Mouse (Mus musculus) liver, embryonic 16.5 days (tissue): ENCODE measurements around the gene Rab33b. TPM values are rescaled to one million over a fixed set of nuclear protein-coding genes. Genes with fewer than 3 reads are reported as not detected.

Experiments used
- ATAC-seq: fragments of 200-750 bp; cut with Nextera tagmentation; 2 replicates; pipeline ENCODE4 v1.8.0; 2017; ENCODE audit warnings: low read depth, mild to moderate bottlenecking, moderate number of reproducible peaks, moderate library complexity
- H3K27ac ChIP-seq: fragments of 300-500 bp; sonication (generic); 2 replicates; pipeline ENCODE4 v1.5.1; 2014; ENCODE audit warnings: mild to moderate bottlenecking, low read length
- H3K27me3 ChIP-seq: fragments of 300-500 bp; sonication (generic); 2 replicates; pipeline ENCODE4 v1.6.1; 2014; ENCODE audit warnings: low read depth, low read length, mixed read lengths; ENCODE audit not compliant: control insufficient read depth, insufficient read depth
- H3K36me3 ChIP-seq: fragments of 300-500 bp; sonication (generic); 2 replicates; pipeline ENCODE4 v1.6.1; 2014; ENCODE audit warnings: mild to moderate bottlenecking; ENCODE audit not compliant: control insufficient read depth, insufficient read depth
- H3K4me1 ChIP-seq: fragments of 300-500 bp; sonication (generic); 2 replicates; pipeline ENCODE4 v1.6.1; 2014; ENCODE audit warnings: low read depth, low read length, mixed read lengths; ENCODE audit not compliant: control insufficient read depth
- H3K4me2 ChIP-seq: fragments of 300-500 bp; sonication (generic); 2 replicates; pipeline ENCODE4 v1.6.1; 2014; ENCODE audit warnings: low read depth, low read length, mixed read lengths
- H3K4me3 ChIP-seq: fragments of 300-500 bp; sonication (generic); 2 replicates; pipeline ENCODE4 v1.5.1; 2014; ENCODE audit warnings: low read depth, mild to moderate bottlenecking, low read length
- H3K9ac ChIP-seq: fragments of 300-500 bp; sonication (generic); 2 replicates; pipeline ENCODE4 v1.6.1; 2014; ENCODE audit warnings: low read depth, low read length
- H3K9me3 ChIP-seq: fragments of 300-500 bp; sonication (generic); replicated peaks from 2 replicates; pipeline ENCODE4 v1.6.1; 2016; ENCODE audit warnings: low read length; ENCODE audit not compliant: control insufficient read depth
- WGBS: fragments of 180-500 bp; shearing (Covaris S2); extraction: QIAGEN DNeasy Blood & Tissue Kit; methylation state at CpG from one replicate; pipeline ENCODE4 v1.1.7; 2014; ENCODE audit not compliant: insufficient replicate concordance; 5-methylcytosine and 5-hydroxymethylcytosine counted together
- polyA plus RNA-seq: library from polyadenylated mRNA; unstranded; fragments of >200 nt; fragmentation: Nextera tagmentation; extraction: Ambion mirVana; gene quantifications from 2 replicates; pipeline ENCODE4 v1.2.1, GENCODE M21; 2015

The Rab33b gene
- polyA plus RNA-seq, 1 experiment from 2014 or later = 4.6 TPM

GRCm38 (mm10) chr3:51499876-51500275 is 16.2 kb downstream of the Rab33b start:
- H3K4me1 ChIP-seq = no peaks in the 10 kb centered on the region
- WGBS = 65% methylated on average over 4 of the region's 4 CpGs
- H3K4me2 ChIP-seq = no peak overlapping the region
- H3K27me3 ChIP-seq = no peaks in the 10 kb centered on the region
- H3K9ac ChIP-seq = no peak overlapping the region
- no peaks in the 10 kb centered on the region for H3K9me3 ChIP-seq
- H3K27ac ChIP-seq = no peak overlapping the region
- ATAC-seq = no peak
- no peak overlapping the region for H3K4me3 ChIP-seq
- H3K36me3 ChIP-seq = no peaks in the 10 kb centered on the region

DNA sequence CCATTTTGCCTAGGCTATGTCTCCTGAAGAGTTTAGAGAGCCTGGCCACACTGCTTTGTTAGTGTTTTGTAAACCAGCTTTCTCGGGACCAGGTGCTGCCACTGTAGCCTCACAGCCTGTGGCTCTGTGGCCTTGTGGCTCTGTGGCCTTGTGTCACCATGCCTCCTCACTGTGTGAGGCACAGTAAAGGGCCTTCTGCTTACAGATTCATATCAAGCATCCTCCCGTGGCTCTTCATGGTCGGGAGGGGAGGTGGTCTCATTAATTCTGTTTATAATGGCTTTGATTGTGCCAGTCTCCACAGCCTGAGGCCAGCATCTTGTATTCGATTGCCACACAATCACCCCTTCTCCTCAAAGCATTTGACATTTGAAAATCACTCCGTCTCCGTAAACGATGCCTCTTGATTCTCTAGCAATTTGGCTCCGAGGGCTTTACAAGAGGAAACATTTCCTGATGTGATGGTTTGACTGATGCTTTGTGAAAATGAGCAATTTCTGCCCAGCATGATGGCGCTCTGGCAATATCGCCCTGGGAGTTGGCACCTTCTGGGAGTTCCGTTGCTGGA is 20.7 kb downstream of the Rab33b start:
- Histone ChIP-seq H3K9ac (no peak overlapping the region), H3K9me3 (no peaks in the 10 kb centered on the region), H3K27me3 (no peaks in the 10 kb centered on the region), H3K36me3 (no peaks in the 10 kb centered on the region), H3K4me2 (no peak overlapping the region), H3K27ac (no peak overlapping the region), H3K4me3 (no peak overlapping the region), H3K4me1 (no peaks in the 10 kb centered on the region)
- 65% methylated on average over 11 of the region's 11 CpGs for WGBS
- ATAC-seq = no peak

GRCm38 (mm10) chr3:51505465-51505864 is 21.7 kb downstream of the Rab33b start:
- H3K27me3 ChIP-seq = no peaks in the 10 kb centered on the region
- H3K4me1 ChIP-seq = no peaks in the 10 kb centered on the region
- no peak for ATAC-seq
- no peak overlapping the region for H3K9ac ChIP-seq
- no peak overlapping the region for H3K4me3 ChIP-seq
- no peak overlapping the region for H3K4me2 ChIP-seq
- no peaks in the 10 kb centered on the region for H3K9me3 ChIP-seq
- H3K27ac ChIP-seq = no peak overlapping the region
- 68% methylated on average over 19 of the region's 19 CpGs for WGBS
- no peaks in the 10 kb centered on the region for H3K36me3 ChIP-seq

DNA sequence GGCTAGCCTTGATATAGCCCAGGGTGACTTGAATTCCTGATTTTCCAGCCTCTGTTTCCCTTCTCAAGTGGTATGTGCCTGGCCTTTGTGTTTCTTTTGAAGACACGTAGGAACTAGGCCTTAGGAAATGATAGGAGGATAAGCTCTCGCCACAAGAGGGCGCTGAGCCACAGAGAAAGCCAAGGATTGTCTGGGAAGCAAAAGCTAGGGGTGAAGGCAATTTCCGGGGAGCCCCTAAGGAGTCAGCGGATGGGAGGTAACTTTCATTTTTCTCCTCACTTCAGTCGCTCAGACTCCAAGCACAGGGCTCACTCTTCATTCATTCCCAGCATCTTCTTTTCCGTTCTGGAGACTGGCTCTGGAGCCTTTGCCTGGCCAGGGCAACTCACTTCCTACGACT is 27.2 kb downstream of the Rab33b start:
- 20% methylated on average over 8 of the region's 8 CpGs for WGBS

GRCm38 (mm10) chr3:51511983-51512382 is 28.3 kb downstream of the Rab33b start:
- no peaks in the 10 kb centered on the region; the same call in 1 of the 2 replicates for H3K4me1 ChIP-seq
- ATAC-seq = no peak
- 80% methylated on average over 5 of the region's 5 CpGs for WGBS

More for the DNA sequence above, 27.2 kb downstream of the Rab33b start:
- Histone ChIP-seq H3K4me3 (peak overlapping the region; percentile 33), H3K9ac (peak overlapping the region; percentile 28; the same call in 1 of the 2 replicates), H3K27me3 (no peaks in the 10 kb centered on the region), H3K9me3 (no peaks in the 10 kb centered on the region), H3K4me1 (no peaks in the 10 kb centered on the region; the same call in 1 of the 2 replicates), H3K36me3 (no peaks in the 10 kb centered on the region), H3K27ac (no peak overlapping the region), H3K4me2 (peak overlapping the region; percentile 36)
- ATAC-seq = peak; percentile 19; the same call in 1 of the 2 replicates

DNA sequence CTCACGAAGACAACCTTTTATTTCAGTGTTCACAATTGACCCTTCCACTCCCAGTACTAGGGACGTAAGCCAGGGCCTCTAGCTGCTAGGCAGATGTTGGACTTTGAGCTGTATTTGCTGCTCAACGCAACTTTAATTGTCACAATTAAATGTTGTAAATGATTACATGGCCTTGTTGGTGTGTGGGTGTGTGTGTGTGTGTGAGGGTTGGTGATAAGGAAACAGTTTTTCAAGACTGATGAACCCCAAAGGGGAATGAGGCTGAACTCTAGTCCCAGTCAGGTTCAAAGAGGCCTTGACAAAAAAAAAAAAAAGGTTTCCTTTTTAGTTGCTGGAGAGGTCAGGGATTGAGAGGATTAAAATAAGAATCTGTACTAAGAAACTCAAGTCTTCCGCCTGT is 33.7 kb downstream of the Rab33b start:
- Histone ChIP-seq H3K4me1 (peaks cover 22% of the 10 kb centered on the region), H3K9me3 (no peaks in the 10 kb centered on the region), H3K36me3 (no peaks in the 10 kb centered on the region), H3K27ac (peak overlapping the region; percentile 71; the same call in 1 of the 2 replicates), H3K9ac (no peak overlapping the region), H3K27me3 (no peaks in the 10 kb centered on the region), H3K4me2 (peak overlapping the region; percentile 32), H3K4me3 (no peak overlapping the region)
- WGBS = 40% methylated on average over 4 of the region's 4 CpGs
- 0 out of 2 replicates have a peak, but pooled peaks have one; percentile 30 for ATAC-seq

More at GRCm38 (mm10) chr3:51511983-51512382, 28.3 kb downstream of the Rab33b start:
- Histone ChIP-seq H3K9ac (no peak overlapping the region), H3K4me3 (no peak overlapping the region), H3K27me3 (no peaks in the 10 kb centered on the region), H3K27ac (no peak overlapping the region), H3K36me3 (no peaks in the 10 kb centered on the region), H3K4me2 (no peak overlapping the region), H3K9me3 (no peaks in the 10 kb centered on the region)

DNA sequence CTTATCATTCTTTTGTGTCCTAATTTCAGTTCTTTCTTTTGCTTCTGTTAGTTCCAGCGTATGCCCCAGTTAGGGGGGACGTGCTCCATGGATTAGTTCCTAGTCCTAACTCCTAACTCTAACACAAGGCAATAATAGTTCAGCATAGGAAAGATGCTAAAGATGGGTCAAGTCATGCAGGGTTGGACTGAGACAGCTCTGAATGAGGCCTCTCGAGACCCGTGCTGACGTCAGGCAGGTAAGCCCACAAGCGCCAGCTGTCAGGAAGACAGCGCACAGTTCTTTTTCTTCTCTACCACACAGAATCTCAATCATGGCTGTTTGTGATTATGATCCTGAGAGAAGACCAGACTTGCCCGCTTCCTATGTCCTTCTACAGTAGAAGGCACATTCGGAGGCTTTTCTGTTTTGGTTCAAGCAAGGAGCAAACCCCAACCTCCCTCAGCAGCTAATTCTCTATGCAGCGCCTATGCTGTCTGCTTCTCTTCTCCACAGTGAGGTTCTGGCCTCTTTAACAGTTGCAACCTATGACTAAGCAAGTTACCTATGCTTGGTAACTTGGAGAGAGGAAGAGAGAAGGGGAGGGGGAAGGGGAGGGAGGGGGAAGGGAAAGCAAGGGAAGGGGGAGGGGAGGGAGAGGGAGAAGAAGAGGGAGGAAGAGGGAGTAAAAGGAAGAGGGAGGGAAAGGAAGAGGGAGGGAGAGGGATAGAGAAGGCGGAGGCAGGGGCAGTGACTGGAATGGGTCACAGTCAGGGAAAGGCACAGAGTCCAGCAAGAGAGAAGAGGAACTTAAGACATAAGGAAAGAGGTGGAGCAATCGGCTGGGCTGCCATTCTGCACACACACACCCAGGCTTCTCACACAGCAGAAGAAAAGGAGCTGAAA is 34.4 kb downstream of the Rab33b start:
- Histone ChIP-seq H3K4me1 (peaks cover 22% of the 10 kb centered on the region), H3K9ac (peak overlapping the region; percentile 39), H3K36me3 (no peaks in the 10 kb centered on the region), H3K27me3 (no peaks in the 10 kb centered on the region), H3K4me3 (peak overlapping the region; percentile 24; the same call in 1 of the 2 replicates), H3K4me2 (peak overlapping the region; percentile 47), H3K9me3 (no peaks in the 10 kb centered on the region), H3K27ac (peak overlapping the region; percentile 71)
- peak; percentile 61 for ATAC-seq
- 39% methylated on average over 12 of the region's 12 CpGs for WGBS

DNA sequence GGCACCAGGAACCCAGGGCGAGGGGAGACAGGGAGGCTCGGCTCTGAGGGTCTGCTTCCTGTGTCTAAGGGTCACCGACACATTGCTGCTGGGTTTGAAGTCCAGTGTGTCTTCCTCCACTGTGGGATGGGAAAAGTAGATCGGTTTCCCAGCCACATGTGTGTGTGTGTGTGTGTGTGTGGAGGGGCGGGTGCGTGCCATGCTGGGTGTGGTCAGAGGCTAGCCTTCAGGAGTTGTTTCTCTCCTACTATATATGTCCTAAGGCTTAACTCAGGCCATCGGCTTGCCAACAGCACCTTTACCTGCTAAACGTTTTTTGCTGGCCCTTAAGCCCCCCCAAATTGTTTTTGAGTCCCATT is 35.0 kb downstream of the Rab33b start:
- H3K9me3 ChIP-seq = no peaks in the 10 kb centered on the region
- H3K36me3 ChIP-seq = no peaks in the 10 kb centered on the region
- peaks cover 22% of the 10 kb centered on the region for H3K4me1 ChIP-seq
- peak overlapping the region; percentile 63 for H3K27ac ChIP-seq
- WGBS = 18% methylated on average over 8 of the region's 8 CpGs
- peak overlapping the region; percentile 47 for H3K4me2 ChIP-seq
- peak overlapping the region; percentile 24; the same call in 1 of the 2 replicates for H3K4me3 ChIP-seq
- peak overlapping the region; percentile 39 for H3K9ac ChIP-seq
- ATAC-seq = peak; percentile 41; the same call in 1 of the 2 replicates
- H3K27me3 ChIP-seq = no peaks in the 10 kb centered on the region

GRCm38 (mm10) chr3:51521262-51521661 is 37.5 kb downstream of the Rab33b start:
- H3K4me2 ChIP-seq = no peak overlapping the region
- ATAC-seq = no peak
- no peaks in the 10 kb centered on the region for H3K27me3 ChIP-seq
- no peak overlapping the region for H3K4me3 ChIP-seq
- peaks cover 22% of the 10 kb centered on the region for H3K4me1 ChIP-seq
- 79% methylated on average over 14 of the region's 14 CpGs for WGBS
- no peak overlapping the region for H3K9ac ChIP-seq
- H3K9me3 ChIP-seq = no peaks in the 10 kb centered on the region
- H3K36me3 ChIP-seq = no peaks in the 10 kb centered on the region; the same call in 1 of the 2 replicates
- no peak overlapping the region for H3K27ac ChIP-seq
